Mouse (Mus musculus): ENCODE results near the gene Fbxo8. TPM values are rescaled to one million over a fixed set of nuclear protein-coding genes. Genes with fewer than 3 reads are reported as not detected.

The Fbxo8 gene
- total RNA-seq, 2 experiments from 2014 or later = 43.1 to 44.6 TPM

GRCm38 (mm10) chr8:56591502-56591901 lies 40.6 kb downstream of the Fbxo8 start:
- DNase-seq = no peak
- intact Hi-C loops (cut with DNase I) = no loop called here

- intact Hi-C loops (cut with DNase I) = no loop called here
- DNase-seq = no peak
Measured at GRCm38 (mm10) chr8:56606481-56606880, 55.6 kb downstream of the Fbxo8 start.

GRCm38 (mm10) chr8:56611736-56612135 lies 60.8 kb downstream of the Fbxo8 start:
- DNase-seq = peak in 1 of 2 experiments; percentile 10

GRCm38 (mm10) chr8:56614235-56614634 lies 63.3 kb downstream of the Fbxo8 start:
- intact Hi-C loops (cut with DNase I) = no loop called here
- DNase-seq = no peak

More at GRCm38 (mm10) chr8:56611736-56612135, 60.8 kb downstream of the Fbxo8 start:
- intact Hi-C loops (cut with DNase I) = no loop called here

- DNase-seq = peak; percentile 69 to 84
- intact Hi-C loops (cut with DNase I) = loop anchor here (1.0 to 5.0 kb wide), 2 partner anchors 63 to 85 kb away; partner anchors contain the start of genes Cep44 and Fbxo8
Measured at GRCm38 (mm10) chr8:56615005-56615404, 64.1 kb downstream of the Fbxo8 start.

GRCm38 (mm10) chr8:56616260-56616659 lies 65.4 kb downstream of the Fbxo8 start:
- intact Hi-C loops (cut with DNase I) = loop anchor here (5.0 kb wide), 1 partner anchor 64 kb away; the partner anchor contains the start of genes Cep44 and Fbxo8
- peak in 1 of 2 experiments; percentile 56 for DNase-seq

- intact Hi-C loops (cut with DNase I) = loop anchor here (5.0 kb wide), 1 partner anchor 65 kb away; the partner anchor contains the start of genes Cep44 and Fbxo8
- no peak for DNase-seq
Measured at GRCm38 (mm10) chr8:56617271-56617670, 66.4 kb downstream of the Fbxo8 start.

- no peak for DNase-seq
- intact Hi-C loops (cut with DNase I) = loop anchor here (5.0 kb wide), 1 partner anchor 67 kb away; the partner anchor contains the start of genes Cep44 and Fbxo8
Measured at GRCm38 (mm10) chr8:56619056-56619455, 68.2 kb downstream of the Fbxo8 start.

- no peak for DNase-seq
- intact Hi-C loops (cut with DNase I) = loop anchor here (5.0 kb wide), 1 partner anchor 67 kb away; the partner anchor contains the start of genes Cep44 and Fbxo8
Measured at GRCm38 (mm10) chr8:56619571-56619970, 68.7 kb downstream of the Fbxo8 start.

- no peak for DNase-seq
- intact Hi-C loops (cut with DNase I) = no loop called here
Measured at GRCm38 (mm10) chr8:56620691-56621090, 69.8 kb downstream of the Fbxo8 start.

- no peak for DNase-seq
- intact Hi-C loops (cut with DNase I) = no loop called here
Measured at GRCm38 (mm10) chr8:56621093-56621492, 70.2 kb downstream of the Fbxo8 start.

- intact Hi-C loops (cut with DNase I) = no loop called here
- peak in 1 of 2 experiments; percentile 10 for DNase-seq
Measured at GRCm38 (mm10) chr8:56622470-56623024, 71.7 kb downstream of the Fbxo8 start.

GRCm38 (mm10) chr8:56623346-56623745 lies 72.5 kb downstream of the Fbxo8 start:
- intact Hi-C loops (cut with DNase I) = no loop called here
- no peak for DNase-seq

- intact Hi-C loops (cut with DNase I) = no loop called here
- DNase-seq = no peak
Measured at GRCm38 (mm10) chr8:56629160-56629559, 78.3 kb downstream of the Fbxo8 start.

- intact Hi-C loops (cut with DNase I) = no loop called here
Measured at GRCm38 (mm10) chr8:56639277-56639676, 88.4 kb downstream of the Fbxo8 start.

More at GRCm38 (mm10) chr8:56639277-56639676, 88.4 kb downstream of the Fbxo8 start:
- DNase-seq = no peak

Small RNA genes lying within 50 kb of the gene (microRNA-seq; reads per million reads assigned to microRNA genes)
- 0 reads per million in 2 experiments for gene Gm25992

Other genes with a start within 250 kb of the Fbxo8 start
- 10 to 100 TPM; 16.6 to 18.1 TPM for gene Cep44, start within 50 bp of the Fbxo8 start, total RNA-seq (2021)